Mouse (Mus musculus): ENCODE measurements at regions not wholly inside any gene's neighbourhood (a gene's known extent, or its start where the extent isn't known, plus 50 kb on each side); places are given as distances from the start of the nearest gene placed in this dataset.

- Histone ChIP-seq H3K9ac (ENCODE audit: low read depth, low read length) (no peak overlapping the region), H3K4me2 (ENCODE audit: low read depth, low read length) (no peak overlapping the region), H3K9me3 (ENCODE audit: control insufficient read depth, low read length) (no peaks in the 10 kb centered on the region), H3K4me3 (ENCODE audit: low read length) (no peak overlapping the region), H3K27me3 (replicated peaks; ENCODE audit: control insufficient read depth, insufficient read depth, low read length) (no peaks in the 10 kb centered on the region), H3K4me1 (ENCODE audit: control insufficient read depth, insufficient read depth, low read length) (no peaks in the 10 kb centered on the region), H3K27ac (ENCODE audit: low read length) (no peak overlapping the region), H3K36me3 (ENCODE audit: control insufficient read depth, insufficient read depth, low read length) (no peaks in the 10 kb centered on the region)
- WGBS, result 68% methylated on average over 3 of the region's 3 CpGs
- no peak for ATAC-seq
Measured at GRCm38 (mm10) chr1:168584137-168584536, 152.1 kb upstream of the Pbx1 start.

DNA sequence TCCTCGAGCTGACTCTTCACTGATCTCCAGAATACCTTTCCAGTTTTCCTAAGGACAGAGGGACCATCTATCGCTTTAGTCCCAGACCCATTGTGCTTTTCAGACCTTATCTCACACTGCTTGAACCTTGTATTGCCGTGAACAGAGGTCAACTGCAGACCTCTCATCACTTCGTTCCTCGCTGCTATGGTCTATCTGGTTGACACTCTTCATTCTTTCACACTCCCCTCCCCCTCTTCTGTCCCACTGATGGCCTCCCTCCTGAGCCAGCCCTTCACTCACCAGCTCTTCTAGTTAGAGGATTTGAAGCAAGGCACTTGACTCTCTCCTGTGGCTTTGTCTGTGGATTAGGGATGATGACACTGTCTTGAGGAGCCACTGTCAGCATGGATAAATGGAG is 150.4 kb upstream of the Pbx1 start:
- no peak for ATAC-seq
- Histone ChIP-seq H3K9me3 (ENCODE audit: control insufficient read depth, low read length) (no peaks in the 10 kb centered on the region), H3K27ac (ENCODE audit: low read length) (no peak overlapping the region), H3K4me1 (ENCODE audit: control insufficient read depth, insufficient read depth, low read length) (no peaks in the 10 kb centered on the region), H3K4me2 (ENCODE audit: low read depth, low read length) (no peak overlapping the region), H3K4me3 (ENCODE audit: low read length) (no peak overlapping the region), H3K9ac (ENCODE audit: low read depth, low read length) (no peak overlapping the region), H3K27me3 (replicated peaks; ENCODE audit: control insufficient read depth, insufficient read depth, low read length) (no peaks in the 10 kb centered on the region), H3K36me3 (ENCODE audit: control insufficient read depth, insufficient read depth, low read length) (no peaks in the 10 kb centered on the region)
- WGBS, result 79% methylated on average over 5 of the region's 5 CpGs

- Histone ChIP-seq H3K9ac (ENCODE audit: low read depth, low read length) (no peak overlapping the region), H3K4me3 (ENCODE audit: low read length) (no peak overlapping the region), H3K4me2 (ENCODE audit: low read depth, low read length) (no peak overlapping the region), H3K27me3 (replicated peaks; ENCODE audit: control insufficient read depth, insufficient read depth, low read length) (no peaks in the 10 kb centered on the region), H3K27ac (ENCODE audit: low read length) (no peak overlapping the region), H3K4me1 (ENCODE audit: control insufficient read depth, insufficient read depth, low read length) (no peaks in the 10 kb centered on the region), H3K36me3 (ENCODE audit: control insufficient read depth, insufficient read depth, low read length) (no peaks in the 10 kb centered on the region), H3K9me3 (ENCODE audit: control insufficient read depth, low read length) (no peaks in the 10 kb centered on the region)
- 73% methylated on average over 5 of the region's 5 CpGs for WGBS
- no peak for ATAC-seq
Measured at GRCm38 (mm10) chr1:168569930-168570515, 138.0 kb upstream of the Pbx1 start.

- no peak overlapping the region for H3K4me3 ChIP-seq (ENCODE audit: low read length)
- 86% methylated on average over 3 of the region's 3 CpGs for WGBS
Measured at GRCm38 (mm10) chr1:168552394-168552793, 120.3 kb upstream of the Pbx1 start.

GRCm38 (mm10) chr1:168549807-168550435 is 117.9 kb upstream of the Pbx1 start:
- no peaks in the 10 kb centered on the region for H3K4me1 ChIP-seq (ENCODE audit: control insufficient read depth, insufficient read depth, low read length)
- no peak overlapping the region for H3K4me3 ChIP-seq (ENCODE audit: low read length)
- no peaks in the 10 kb centered on the region for H3K36me3 ChIP-seq (ENCODE audit: control insufficient read depth, insufficient read depth, low read length)
- WGBS, result 54% methylated on average over 7 of the region's 7 CpGs
- H3K9ac ChIP-seq (ENCODE audit: low read depth, low read length), result no peak overlapping the region
- no peak overlapping the region for H3K27ac ChIP-seq (ENCODE audit: low read length)
- no peaks in the 10 kb centered on the region for H3K27me3 ChIP-seq (replicated peaks; ENCODE audit: control insufficient read depth, insufficient read depth, low read length)
- no peak for ATAC-seq
- H3K4me2 ChIP-seq (ENCODE audit: low read depth, low read length), result no peak overlapping the region
- H3K9me3 ChIP-seq (ENCODE audit: control insufficient read depth, low read length), result no peaks in the 10 kb centered on the region

More at GRCm38 (mm10) chr1:168552394-168552793, 120.3 kb upstream of the Pbx1 start:
- Histone ChIP-seq H3K27ac (ENCODE audit: low read length) (no peak overlapping the region), H3K4me2 (ENCODE audit: low read depth, low read length) (no peak overlapping the region), H3K36me3 (ENCODE audit: control insufficient read depth, insufficient read depth, low read length) (no peaks in the 10 kb centered on the region), H3K9ac (ENCODE audit: low read depth, low read length) (no peak overlapping the region), H3K4me1 (ENCODE audit: control insufficient read depth, insufficient read depth, low read length) (no peaks in the 10 kb centered on the region), H3K27me3 (replicated peaks; ENCODE audit: control insufficient read depth, insufficient read depth, low read length) (no peaks in the 10 kb centered on the region), H3K9me3 (ENCODE audit: control insufficient read depth, low read length) (no peaks in the 10 kb centered on the region)
- ATAC-seq, result no peak

DNA sequence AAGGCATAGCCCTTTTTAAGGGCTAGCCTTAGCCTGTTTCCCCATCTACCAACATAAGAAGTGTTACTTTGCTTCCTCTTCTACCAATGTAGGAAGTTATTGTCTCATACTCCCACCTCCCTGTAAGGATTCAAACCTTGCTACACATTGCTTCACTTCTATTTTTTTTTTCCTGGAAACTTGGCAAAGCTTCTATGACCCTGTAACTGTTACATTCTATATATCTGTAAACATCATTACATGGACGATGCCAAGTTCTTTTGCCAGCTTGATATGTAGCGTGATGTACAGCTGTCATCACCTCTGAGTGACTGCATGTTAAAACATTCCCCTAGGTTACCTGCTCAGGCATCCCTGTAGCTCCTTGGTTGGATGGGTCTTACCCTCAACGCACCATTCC is 114.1 kb upstream of the Pbx1 start:
- Histone ChIP-seq H3K4me1 (ENCODE audit: control insufficient read depth, insufficient read depth, low read length) (no peaks in the 10 kb centered on the region), H3K36me3 (ENCODE audit: control insufficient read depth, insufficient read depth, low read length) (no peaks in the 10 kb centered on the region), H3K4me3 (ENCODE audit: low read length) (no peak overlapping the region), H3K9me3 (ENCODE audit: control insufficient read depth, low read length) (no peaks in the 10 kb centered on the region), H3K9ac (ENCODE audit: low read depth, low read length) (no peak overlapping the region), H3K4me2 (ENCODE audit: low read depth, low read length) (no peak overlapping the region), H3K27me3 (replicated peaks; ENCODE audit: control insufficient read depth, insufficient read depth, low read length) (no peaks in the 10 kb centered on the region), H3K27ac (ENCODE audit: low read length) (no peak overlapping the region)
- no peak for ATAC-seq
- 91% methylated on average over 3 of the region's 3 CpGs for WGBS

GRCm38 (mm10) chr1:168545072-168545780 is 113.2 kb upstream of the Pbx1 start:
- H3K9me3 ChIP-seq (ENCODE audit: control insufficient read depth, low read length), result no peaks in the 10 kb centered on the region
- no peak overlapping the region for H3K4me2 ChIP-seq (ENCODE audit: low read depth, low read length)
- H3K4me3 ChIP-seq (ENCODE audit: low read length), result no peak overlapping the region
- H3K27me3 ChIP-seq (replicated peaks; ENCODE audit: control insufficient read depth, insufficient read depth, low read length), result no peaks in the 10 kb centered on the region
- 55% methylated on average over 7 of the region's 7 CpGs for WGBS
- H3K9ac ChIP-seq (ENCODE audit: low read depth, low read length), result no peak overlapping the region
- H3K36me3 ChIP-seq (ENCODE audit: control insufficient read depth, insufficient read depth, low read length), result no peaks in the 10 kb centered on the region
- no peak for ATAC-seq
- H3K27ac ChIP-seq (ENCODE audit: low read length), result no peak overlapping the region
- 0 out of 2 replicates have a peak, but pooled peaks cover 3% of the 10 kb centered on the region for H3K4me1 ChIP-seq (ENCODE audit: control insufficient read depth, insufficient read depth, low read length)

GRCm38 (mm10) chr1:168541231-168541630 is 109.2 kb upstream of the Pbx1 start:
- Histone ChIP-seq H3K27me3 (replicated peaks; ENCODE audit: control insufficient read depth, insufficient read depth, low read length) (no peaks in the 10 kb centered on the region), H3K27ac (ENCODE audit: low read length) (no peak overlapping the region), H3K9ac (ENCODE audit: low read depth, low read length) (no peak overlapping the region), H3K9me3 (ENCODE audit: control insufficient read depth, low read length) (no peaks in the 10 kb centered on the region), H3K4me3 (ENCODE audit: low read length) (no peak overlapping the region), H3K36me3 (ENCODE audit: control insufficient read depth, insufficient read depth, low read length) (no peaks in the 10 kb centered on the region), H3K4me2 (ENCODE audit: low read depth, low read length) (no peak overlapping the region), H3K4me1 (ENCODE audit: control insufficient read depth, insufficient read depth, low read length) (0 out of 2 replicates have a peak, but pooled peaks cover 3% of the 10 kb centered on the region)
- no peak for ATAC-seq
- 59% methylated on average over 2 of the region's 2 CpGs for WGBS

DNA sequence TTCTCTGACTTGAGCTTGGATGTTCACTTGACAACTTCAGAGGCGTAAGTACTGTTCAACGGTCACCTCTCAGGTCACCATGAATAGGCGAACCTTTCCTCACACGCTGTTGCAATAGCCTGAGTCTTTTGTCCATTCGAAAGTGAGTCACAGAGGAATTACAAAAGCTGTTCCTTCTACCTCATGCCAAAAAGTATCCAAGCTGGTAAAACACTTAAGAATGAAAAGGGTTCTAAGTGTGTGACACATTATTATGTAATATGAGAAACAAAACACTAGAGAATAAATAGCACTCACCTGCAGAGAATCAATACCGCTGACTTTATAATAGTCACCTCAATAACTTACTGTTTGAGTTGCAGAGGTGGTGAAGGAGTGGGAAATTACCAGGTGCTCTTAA is 86.0 kb upstream of the Pbx1 start:
- H3K36me3 ChIP-seq (ENCODE audit: control insufficient read depth, insufficient read depth, low read length), result no peaks in the 10 kb centered on the region
- no peaks in the 10 kb centered on the region for H3K9me3 ChIP-seq (ENCODE audit: control insufficient read depth, low read length)
- no peaks in the 10 kb centered on the region for H3K27me3 ChIP-seq (replicated peaks; ENCODE audit: control insufficient read depth, insufficient read depth, low read length)
- ATAC-seq, result no peak
- H3K4me2 ChIP-seq (ENCODE audit: low read depth, low read length), result no peak overlapping the region
- no peak overlapping the region for H3K27ac ChIP-seq (ENCODE audit: low read length)
- 83% methylated on average over 6 of the region's 6 CpGs for WGBS
- no peaks in the 10 kb centered on the region for H3K4me1 ChIP-seq (ENCODE audit: control insufficient read depth, insufficient read depth, low read length)
- H3K4me3 ChIP-seq (ENCODE audit: low read length), result no peak overlapping the region
- no peak overlapping the region for H3K9ac ChIP-seq (ENCODE audit: low read depth, low read length)
